Mouse (Mus musculus) adrenal gland, adult (tissue): ENCODE results near the gene Clhc1.

Source experiments
- DNase-seq, 2 experiments: peaks; one replicate each; pipeline ENCODE4 v3.0.0; 2022 to 2023; ENCODE audit warnings: low spot score in 1 of 2; ENCODE audit not compliant: inconsistent age in 2 of 2

The Clhc1 gene

DNA sequence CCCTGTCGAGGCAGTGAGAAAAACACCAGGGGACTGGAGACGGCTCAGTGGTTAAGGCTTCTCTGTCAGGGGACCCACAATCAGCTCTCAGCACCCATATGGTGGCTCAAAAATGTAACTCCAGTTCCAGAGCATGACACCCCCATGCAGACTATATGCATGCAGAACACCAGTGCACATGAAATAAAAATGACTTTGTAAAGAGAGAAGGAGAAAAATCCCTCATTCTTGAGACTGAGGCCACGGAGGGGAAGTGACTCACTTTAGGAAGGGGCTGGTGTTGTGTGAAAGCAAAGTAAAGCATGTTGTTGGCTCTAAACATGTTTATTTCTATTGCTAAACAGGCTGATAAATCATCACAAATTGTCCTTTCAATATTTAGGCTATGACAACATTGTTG is 13.2 kb downstream of the Clhc1 start:
- DNase-seq: no peak

DNA sequence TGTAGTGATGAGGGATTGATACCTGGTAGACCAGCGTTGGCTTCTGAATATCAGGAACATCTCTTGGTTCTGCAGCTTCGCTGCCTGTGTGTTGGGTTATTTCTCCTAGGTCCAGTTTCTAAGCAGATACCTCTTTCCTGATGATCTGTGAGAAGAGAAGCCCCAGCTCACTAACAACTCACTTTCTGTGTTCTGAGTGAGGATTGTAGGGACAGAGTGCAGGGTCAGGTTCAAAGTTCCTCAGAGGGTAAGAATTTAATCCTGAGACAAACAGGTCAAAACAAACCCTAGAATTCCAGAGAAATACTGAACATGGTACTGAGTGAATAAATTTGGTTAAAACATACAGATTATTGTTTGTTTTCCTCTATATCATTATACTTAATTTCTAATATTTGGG is 15.7 kb downstream of the Clhc1 start:
- no peak for DNase-seq

DNA sequence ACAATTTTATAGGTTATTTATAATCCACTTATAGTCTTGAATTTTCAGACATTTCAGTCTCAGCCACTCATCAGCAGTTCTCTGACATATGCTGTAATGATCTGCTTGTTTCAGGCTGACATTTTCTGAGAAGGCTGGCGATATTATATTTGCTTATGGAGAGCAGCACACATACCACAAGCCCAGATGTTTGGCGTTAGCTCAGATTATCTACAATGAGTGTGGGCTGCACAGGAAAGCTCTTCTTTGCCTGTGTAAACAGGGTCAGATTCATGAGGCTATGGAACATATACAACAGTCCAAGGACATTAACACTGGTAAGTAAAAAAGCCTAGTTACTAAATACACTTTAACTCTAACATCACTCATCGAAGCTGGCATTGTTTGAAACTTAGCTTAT is 23.8 kb downstream of the Clhc1 start:
- no peak for DNase-seq

DNA sequence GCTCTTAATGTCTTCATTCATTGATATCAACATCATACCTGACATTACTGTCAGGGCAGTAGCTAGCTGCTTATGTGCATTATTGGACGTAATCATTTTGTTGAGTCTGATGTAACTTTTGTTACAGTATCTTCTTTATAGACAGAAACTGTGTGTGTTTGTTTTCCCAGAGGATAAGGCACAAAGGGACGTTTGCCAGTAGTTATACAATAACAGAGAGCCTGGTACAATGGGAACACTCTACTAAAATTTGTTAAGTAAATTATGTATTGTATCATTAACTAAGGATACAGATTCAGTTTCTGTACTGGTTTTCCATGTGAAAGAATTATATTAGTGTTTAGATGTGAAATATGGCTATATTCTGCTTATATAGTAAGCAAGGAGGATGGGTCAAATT is 24.9 kb downstream of the Clhc1 start:
- no peak for DNase-seq

DNA sequence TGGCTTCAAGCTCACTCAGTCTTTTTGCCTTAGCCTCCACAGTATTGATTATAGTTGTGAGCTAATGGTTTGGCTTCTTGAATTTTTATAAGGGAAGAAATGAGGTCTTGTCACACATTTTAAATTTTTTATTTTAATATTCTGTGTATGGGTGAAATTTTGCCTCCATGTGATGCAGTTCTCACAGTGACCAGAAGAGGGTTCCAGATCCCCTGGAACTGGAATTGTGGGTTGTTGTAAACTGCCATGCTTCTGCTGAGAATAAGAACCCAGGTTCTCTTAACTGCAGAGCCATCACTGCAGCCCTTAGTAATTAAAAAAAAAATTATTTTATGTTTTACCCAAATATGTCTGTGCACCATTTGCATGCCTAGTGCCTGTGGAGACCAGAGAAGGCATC is 31.9 kb downstream of the Clhc1 start:
- peak in 1 of 2 experiments; percentile 68 for DNase-seq

DNA sequence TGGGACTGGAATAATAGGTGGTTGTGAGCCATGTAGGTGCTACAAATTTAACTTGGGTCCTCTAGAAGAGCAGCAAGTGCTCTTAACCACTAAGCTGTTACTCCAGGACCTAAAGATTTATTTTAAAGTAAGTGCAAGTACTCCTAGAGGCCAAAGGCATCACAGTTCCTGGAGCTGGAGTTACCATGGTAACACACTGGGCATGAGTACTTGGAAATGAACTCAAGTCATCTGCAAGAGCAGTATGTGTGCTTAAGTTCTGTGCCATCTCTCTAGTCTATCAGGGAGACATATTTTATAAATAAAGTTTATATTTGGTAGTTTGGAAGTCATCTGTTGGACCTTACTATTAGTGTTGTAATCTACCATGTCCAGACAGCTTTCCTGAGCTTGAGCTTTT is 47.5 kb downstream of the Clhc1 start:
- no peak for DNase-seq

DNA sequence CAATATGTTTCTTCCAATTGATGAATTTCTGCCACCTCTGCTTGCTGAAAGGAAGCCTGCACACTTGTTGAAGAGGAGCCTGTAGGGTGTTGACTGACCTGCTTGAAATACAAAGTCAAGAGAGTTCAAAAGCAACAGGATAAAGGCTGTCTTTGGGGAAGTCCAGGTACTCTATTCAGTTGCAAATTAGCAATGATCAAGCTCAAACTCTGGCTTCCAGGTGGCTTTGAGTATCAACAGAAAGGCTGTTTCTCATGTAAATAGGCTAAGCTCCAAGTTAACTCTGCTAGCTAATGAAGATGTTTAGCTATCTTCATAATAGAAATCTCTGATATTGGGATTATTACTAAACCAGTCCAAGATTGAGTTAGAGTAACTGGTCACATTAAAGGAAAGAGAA is 49.4 kb downstream of the Clhc1 start:
- no peak for DNase-seq

DNA sequence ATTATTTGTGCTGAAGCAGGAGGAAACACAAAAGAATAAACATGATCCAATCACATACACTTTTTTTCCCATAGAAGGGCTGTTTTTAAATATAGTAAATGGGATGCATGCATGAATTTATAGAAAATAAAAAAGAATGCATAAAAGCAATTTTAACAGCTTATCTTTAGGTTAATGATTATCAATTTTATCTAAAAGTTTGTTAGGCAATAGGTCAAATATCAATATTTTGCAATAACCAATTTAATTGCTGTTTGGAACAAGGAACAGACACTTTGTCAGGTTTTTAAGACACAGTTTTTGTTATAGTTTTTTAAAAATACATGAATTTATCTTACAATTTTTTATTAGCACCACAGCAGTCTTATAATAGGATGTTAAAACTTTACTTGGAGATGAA is 51.2 kb downstream of the Clhc1 start:
- no peak for DNase-seq

DNA sequence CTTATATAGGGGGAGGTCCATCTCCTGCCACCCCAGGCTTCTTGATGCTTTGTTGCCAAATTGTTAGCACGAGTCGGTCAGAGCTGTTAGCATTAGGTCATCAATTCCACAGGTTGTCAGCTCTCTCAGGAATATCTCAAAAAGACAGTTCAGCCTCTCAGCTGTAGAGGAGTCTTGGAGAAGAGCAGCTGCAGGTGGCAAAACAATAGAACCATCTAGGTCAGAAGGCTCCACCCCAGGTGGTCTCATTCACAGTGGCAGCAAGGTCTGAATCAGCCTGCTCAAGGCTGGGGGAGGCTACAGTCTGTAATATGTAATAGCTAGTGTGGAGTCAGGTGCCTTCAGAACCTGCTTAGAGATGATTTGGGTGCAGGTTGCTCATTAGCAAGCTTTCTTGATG is 55.8 kb downstream of the Clhc1 start:
- DNase-seq: no peak

DNA sequence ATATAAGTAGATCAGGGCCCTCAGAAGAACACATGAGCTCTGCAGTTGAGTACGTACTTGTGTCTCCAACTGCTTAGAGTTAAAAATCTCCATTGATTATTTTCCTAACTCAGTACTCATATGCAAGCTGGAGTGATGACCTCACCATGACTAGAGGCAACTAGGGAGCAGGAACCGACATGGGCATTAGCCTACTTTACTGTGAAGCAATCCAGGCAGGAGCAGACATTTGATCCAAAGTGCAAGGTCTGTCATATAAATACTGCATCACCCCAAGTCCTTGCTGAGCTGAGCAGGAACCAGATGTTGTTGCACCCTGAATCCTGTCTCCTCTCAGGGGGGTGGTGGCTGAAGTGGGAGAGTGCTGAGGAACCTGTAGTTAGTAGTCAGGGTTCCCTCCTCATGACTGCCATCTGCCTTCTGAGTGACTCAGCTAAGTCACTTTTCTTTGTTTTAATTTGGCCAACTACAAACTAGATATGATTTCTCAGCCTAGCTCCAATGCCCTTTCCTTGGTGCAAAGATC is 59.8 kb downstream of the Clhc1 start:
- DNase-seq: peak; percentile 5 to 78

DNA sequence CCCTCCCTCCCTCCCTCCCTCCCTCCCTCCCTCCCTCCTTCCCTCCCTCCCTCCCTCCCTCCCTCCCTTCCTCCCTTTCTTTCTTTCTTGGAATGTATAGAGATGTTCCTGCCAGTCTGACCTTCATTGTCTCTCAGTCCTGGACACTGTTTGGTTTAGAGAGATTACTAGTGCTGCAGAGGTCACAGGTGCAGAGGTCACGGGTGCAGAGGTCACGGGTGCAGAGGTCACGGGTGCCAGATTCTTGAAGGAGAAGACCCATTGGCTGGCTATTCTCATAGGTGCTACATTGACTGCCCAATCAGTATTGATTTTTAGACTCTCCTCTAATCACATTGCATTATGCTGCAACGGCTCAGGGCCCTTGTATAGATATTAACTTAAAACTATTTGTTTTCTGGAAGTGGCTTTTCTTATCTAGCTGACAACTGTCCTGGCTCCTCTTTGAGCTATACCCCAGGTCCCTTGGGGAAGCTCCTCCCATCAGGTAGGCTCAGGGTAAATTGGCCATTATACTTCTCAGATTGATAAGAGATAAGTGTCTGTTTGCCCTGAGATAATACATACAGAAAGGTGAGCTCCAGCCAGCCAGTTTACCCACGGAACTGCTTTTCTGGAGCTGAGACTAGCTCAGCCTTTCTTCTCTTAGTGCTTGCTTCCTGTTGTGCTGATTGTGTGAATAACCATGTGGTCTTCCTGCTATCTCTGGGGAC is 62.2 kb downstream of the Clhc1 start:
- peak in 1 of 2 experiments; percentile 26 for DNase-seq

DNA sequence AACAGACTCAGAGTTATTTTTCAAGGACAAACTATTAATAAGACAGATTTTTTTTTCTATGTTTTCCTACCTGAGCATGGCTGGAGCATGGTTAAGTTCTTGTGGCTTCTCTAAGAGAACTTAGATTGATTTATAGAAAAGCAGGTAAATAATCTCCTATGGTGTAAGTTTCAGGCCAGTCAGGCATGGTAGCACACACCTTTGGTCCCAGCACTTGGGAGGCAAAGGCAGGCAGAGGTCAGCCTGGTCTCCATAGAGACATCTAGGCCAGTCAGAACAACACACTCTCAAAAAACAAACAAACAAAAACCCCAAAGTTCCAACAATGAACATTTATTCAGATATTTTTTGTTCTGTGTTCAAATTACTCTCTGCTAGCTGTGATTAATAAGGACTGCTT is 64.3 kb downstream of the Clhc1 start:
- no peak for DNase-seq

DNA sequence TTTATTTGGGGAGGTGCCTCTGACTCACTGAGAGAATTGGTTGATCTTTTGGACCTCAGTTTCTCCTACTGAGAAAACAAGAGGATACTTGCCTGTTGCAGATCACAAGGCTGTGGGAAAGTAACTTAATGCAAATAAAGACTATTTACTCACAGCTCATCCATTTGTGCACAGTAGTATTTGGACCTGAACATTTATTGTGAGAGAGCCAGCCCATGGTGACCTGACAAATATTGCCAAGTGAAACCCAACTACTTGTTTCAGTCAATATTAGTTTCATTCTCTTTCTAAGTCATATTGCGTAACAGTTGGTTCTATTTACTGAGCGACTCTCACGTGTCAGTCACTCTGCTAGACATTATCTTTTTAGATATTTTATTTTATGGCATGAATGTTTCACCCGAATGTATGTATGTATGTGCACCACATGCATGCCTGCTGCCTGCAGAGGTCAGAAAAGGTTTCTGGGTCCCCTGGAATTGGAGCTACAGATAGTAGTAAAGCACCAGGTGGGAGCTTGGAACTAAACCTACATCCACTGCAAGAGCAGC is 65.5 kb downstream of the Clhc1 start:
- no peak for DNase-seq

DNA sequence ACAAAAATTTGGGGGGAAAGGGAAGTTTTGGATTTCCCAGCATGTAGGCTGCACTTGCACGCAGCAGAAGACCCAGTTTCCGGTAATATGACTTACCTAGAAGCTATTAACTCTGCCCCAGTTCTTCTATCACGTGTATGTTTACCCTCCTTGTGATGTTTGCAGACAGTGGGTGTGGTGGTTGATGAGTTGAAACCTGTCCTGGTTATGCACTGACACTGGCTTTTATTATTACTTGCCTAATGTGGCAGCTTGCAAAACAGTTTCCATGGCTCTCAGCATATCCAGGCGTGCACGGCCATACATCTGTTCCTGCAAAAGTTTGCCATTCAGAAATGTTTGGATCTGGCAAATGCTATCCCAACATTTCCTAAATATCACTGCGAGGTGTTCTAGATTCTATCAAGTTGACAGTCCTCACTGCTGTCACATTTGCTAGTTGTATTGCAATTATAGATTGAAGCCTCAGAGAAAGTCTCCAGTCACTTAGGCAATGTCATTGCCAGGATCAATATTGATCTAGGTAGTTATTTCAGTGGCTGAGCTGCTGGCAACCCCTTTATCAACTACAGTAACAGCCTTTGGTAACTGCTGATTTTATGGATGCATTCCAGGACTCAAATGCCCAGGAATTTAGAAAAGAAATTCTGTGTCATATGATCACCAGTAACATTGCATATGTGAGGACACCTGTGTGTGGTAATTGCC is 66.6 kb downstream of the Clhc1 start:
- DNase-seq: no peak

DNA sequence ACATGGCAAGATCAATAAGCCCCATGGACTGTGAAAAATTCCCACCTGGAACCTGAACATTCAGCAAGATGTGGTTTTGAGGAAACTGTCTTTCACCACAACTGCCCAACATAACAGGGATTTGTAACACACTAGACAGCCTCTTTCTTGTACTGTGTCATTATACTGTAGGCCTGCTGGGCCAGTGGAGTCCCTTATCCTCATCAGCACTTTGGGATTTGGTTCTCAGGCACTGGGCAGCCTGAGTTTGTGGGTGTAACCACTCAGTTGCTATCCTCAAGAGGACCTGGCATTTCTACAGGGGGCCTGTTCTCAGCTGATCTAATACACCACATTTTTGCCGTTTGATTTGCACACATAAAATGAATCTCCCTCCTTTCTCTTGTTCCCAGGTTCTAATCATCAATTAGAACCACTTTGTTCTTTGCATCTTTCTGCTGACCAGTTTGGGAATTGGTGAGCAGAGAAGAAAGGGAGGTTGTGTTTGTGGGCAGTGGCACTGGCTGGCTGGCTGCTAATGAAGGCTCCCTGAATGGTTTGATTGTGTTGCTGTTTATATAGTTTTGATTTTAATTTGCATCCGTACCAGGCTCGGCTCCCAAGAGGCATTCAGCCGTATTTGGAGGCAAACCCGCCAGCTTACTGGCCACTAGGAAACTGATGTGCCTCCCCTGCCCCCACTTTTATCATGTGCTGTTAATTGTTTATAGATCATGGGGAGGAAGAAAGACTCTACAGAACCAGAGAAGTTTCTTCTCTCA is 74.5 kb downstream of the Clhc1 start:
- DNase-seq: no peak

DNA sequence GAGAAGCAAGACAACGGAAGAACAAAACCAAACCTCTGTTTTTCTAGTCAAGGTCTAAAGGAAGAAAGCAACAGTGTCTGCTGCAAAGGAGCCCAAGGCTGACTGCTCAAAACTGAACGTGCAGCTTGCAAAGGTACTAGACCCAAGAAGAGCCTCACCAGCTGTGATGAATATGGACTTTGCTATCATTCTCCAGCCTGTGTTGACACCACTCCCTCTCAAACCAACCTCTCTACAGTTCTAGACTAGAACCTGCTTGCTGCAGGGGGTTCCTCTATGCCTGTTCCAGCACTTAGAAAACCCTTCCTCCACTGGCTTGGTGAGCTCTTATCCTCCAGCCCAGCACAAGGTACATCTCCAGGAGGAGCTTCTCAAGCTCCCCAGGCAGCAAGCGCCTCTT is 75.6 kb downstream of the Clhc1 start:
- DNase-seq: no peak

DNA sequence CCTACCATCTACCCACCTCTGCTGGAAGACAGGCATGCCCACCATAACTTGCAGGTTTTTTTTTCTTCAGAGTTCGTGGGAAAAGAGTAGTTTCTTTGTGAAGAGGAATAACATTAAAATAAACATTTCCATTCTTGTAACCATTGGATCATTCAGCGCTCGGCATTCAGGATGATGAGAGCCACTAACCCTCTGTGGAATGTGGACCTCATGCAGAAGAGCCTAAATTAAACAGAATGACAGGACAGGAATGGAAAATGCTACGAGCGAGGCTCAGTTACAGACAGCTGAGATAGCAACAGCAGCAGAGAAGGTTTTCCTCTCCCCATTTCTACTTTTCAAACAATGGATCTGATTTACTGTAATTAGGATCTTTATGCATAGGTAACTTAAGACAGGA is 78.8 kb downstream of the Clhc1 start:
- DNase-seq: no peak

DNA sequence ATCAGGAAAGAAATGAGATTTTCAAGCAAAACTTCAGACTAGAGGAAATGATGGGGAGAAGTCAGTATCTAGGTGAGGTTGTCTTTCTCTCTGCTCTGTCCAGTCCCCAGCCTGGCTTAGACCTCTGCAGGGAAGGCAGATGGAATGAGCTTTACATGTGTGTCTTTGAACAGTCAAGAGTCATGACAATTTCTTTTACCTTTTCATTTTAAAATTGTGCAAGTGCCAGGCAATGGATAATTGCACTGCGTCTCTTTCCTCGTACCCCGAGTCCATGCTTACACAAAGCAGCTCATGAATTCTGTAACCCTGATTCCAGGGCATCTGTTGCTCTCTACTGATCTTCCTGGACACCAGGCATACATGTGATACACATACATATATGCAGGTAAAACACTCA is 80.0 kb downstream of the Clhc1 start:
- no peak for DNase-seq
